Mouse (Mus musculus): ENCODE measurements around the gene Kcnmb1. TPM values are rescaled to one million over a fixed set of nuclear protein-coding genes. Genes with fewer than 3 reads are reported as not detected.

The Kcnmb1 gene
- polyA plus RNA-seq, 1 experiment from 2014 or later = 0.18 TPM

DNA sequence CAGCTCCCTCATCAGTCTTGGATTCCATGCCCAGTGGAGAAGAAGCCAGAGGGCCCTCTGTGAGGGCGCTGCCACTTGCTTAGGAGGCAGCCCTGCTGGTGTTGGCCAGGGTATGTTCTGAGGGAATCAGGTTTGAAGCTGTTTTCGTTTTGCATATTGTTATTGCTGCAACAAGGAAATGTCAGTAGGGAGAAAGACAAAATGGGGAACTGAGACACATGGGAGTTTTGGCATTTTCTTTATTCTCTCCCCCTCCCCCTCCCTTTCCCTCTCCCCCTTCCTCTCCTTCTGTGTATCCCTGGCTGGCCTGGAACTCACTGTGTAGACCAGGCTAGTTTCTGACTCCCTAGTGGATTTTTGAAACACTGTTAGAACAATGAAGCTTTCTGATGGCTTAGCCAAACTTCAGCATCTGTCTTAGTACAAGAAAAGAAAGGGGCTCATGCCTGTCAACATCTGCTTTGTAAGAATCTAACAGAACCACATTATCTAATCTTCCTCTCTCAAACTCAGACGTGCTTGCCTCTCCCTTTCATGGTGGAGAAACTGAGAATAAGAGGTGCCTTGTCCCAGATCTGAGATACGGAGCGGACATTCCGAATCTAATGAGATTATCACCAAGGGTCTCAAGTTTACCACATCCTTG lies 49.3 kb downstream of the Kcnmb1 start:
- H3K36me3 ChIP-seq (ENCODE audit: control insufficient read depth, insufficient read depth, low read length) = no peaks in the 10 kb centered on the region
- DNase-seq = no peak
- H3K27ac ChIP-seq (replicated peaks; ENCODE audit: low read depth, low read length) = no peak overlapping the region
- H3K4me2 ChIP-seq (ENCODE audit: low read length) = no peak overlapping the region
- no peaks in the 10 kb centered on the region for H3K27me3 ChIP-seq (ENCODE audit: control insufficient read depth, insufficient read depth, low read length)
- 55% methylated on average over 6 of the region's 6 CpGs for WGBS
- no peaks in the 10 kb centered on the region for H3K4me1 ChIP-seq (ENCODE audit: control insufficient read depth, insufficient read depth, low read length)
- no peak overlapping the region for H3K4me3 ChIP-seq (replicated peaks; ENCODE audit: low read depth, low read length)
- no peak for ATAC-seq (ENCODE audit: low FRiP score, low TSS enrichment)
- H3K9me3 ChIP-seq (ENCODE audit: control insufficient read depth, low read length) = no peaks in the 10 kb centered on the region
- no peak overlapping the region for H3K9ac ChIP-seq (replicated peaks; ENCODE audit: low read length)

Other genes starting within 250 kb of the Kcnmb1 start
- 76.5 and 93.5 TPM in 2 replicates for gene Kcnip1, start 30.1 kb downstream of the Kcnmb1 start, polyA plus RNA-seq (2014; fragmentation: Nextera tagmentation; extraction: Ambion mirVana)
- 1.2 and 1.9 TPM in 2 replicates for gene Lcp2, start 83.9 kb downstream of the Kcnmb1 start, polyA plus RNA-seq (2014; fragmentation: Nextera tagmentation; extraction: Ambion mirVana)
- gene 4930469K13Rik, start 135.5 kb downstream of the Kcnmb1 start, polyA plus RNA-seq (2014; fragmentation: Nextera tagmentation; extraction: Ambion mirVana) = not detected in 2 replicates
- gene Foxi1, start 245.1 kb downstream of the Kcnmb1 start, polyA plus RNA-seq (2014; fragmentation: Nextera tagmentation; extraction: Ambion mirVana) = not detected in 2 replicates